Mouse (Mus musculus): ENCODE data around the gene Ash1l.

Gene Ash1l

GRCm38 (mm10) chr3:88950576-88951326, at the start of gene Ash1l, which contains the start of gene Dap3:
Gene Ash1l, plus strand, starts transcription at chr3:88950622.
Gene Dap3, minus strand, starts transcription at chr3:88951181.
- DNase-seq (ENCODE audit: low read depth, low spot score) = peak; percentile 89

GRCm38 (mm10) chr3:88904803-88905202, 45.6 kb upstream of the Ash1l start:
- no peak for DNase-seq (ENCODE audit: low read depth, low spot score)

GRCm38 (mm10) chr3:88905209-88905608, 45.2 kb upstream of the Ash1l start:
- DNase-seq (ENCODE audit: low read depth, low spot score) = no peak

DNA sequence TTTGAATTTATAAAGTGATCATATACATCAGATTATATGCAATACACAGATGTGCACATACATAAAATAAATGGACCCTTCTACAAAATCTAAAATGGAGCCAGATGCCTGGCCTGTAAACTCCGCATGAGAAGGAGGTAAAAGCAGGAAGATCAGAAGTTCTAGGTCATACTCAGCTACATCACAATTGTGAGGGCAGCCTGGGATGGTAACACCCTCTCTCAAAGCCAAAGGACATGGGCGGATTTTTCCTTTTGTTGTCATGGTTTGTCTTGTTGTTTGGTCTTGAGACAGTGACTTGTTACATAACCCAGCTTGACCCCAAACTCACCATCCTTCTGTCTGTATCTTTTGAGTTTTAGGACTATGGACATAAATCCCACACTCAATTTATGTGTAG, 44.7 kb upstream of the Ash1l start:
- DNase-seq (ENCODE audit: low read depth, low spot score) = no peak

GRCm38 (mm10) chr3:88906393-88907159, 43.8 kb upstream of the Ash1l start:
- no peak for DNase-seq (ENCODE audit: low read depth, low spot score)

- DNase-seq (ENCODE audit: low read depth, low spot score) = no peak
Observed at GRCm38 (mm10) chr3:88912585-88912984, 37.8 kb upstream of the Ash1l start.

DNA sequence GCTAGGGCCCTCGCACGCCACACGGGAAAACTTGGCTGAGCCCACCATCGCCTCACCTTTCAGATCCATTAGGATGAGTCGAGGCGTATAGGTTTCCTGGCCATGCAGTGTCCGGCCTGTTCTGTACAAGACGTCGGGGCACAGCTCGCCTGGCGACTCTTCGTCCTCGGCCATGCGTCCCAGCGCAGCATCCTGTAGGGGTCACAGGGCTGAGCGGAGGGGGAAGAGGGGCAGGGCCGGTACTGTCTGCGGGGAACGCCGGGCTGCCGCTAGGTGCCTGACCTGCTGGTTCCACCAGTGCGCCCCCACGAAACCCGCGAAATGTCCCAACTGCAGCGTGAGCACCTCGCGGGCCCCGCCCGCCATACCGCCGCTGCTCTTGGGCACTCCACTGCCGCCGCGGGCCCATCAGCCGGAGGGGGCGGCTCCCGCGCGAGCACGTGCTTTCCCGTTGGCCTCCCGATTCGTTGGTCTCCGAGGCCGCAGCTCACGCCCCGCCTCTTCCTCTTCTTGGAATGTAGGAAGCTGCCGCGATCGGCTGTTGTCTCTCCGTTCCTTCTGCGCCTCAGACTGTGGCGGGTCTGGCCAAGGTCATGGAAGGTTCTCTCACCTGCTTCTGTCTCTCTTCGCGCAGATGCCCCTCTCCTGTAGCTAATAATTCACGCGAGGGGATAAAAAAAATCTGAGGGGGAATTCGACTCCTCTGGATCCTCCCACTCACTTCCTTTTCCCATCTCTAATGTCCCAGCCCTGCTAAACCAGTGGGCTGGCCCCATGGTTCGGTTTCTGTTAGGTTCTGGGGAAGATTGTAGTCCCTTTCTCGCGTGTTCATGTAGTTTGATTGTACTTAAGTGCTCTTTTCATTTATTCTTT, 36.7 kb upstream of the Ash1l start, which contains the start of gene Msto1:
Msto1 (minus strand) TSS at position 489 of the 873 bp plus-strand sequence.
- DNase-seq (ENCODE audit: low read depth, low spot score) = peak; percentile 96

DNA sequence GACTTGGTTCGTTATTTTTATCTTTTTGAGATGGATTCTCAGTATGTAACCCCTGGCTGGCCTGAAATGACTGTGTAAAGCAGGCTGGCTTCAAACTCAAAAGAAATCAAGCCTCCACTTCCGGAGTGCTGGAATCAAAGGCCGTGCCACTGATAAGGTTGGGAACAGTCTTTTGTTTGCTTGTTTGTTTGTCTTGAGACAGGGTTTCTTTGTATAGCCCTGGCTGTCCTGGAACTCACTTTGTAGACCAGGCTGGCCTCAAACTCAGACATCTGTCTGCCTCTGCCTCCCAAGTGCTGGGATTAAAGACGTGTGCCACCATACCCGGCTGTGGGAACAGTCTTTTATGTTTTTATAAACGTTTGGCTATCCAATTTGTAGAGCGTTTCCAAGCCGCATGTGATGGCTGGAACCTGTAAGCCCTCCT, 36.0 kb upstream of the Ash1l start:
- no peak for DNase-seq (ENCODE audit: low read depth, low spot score)

DNA sequence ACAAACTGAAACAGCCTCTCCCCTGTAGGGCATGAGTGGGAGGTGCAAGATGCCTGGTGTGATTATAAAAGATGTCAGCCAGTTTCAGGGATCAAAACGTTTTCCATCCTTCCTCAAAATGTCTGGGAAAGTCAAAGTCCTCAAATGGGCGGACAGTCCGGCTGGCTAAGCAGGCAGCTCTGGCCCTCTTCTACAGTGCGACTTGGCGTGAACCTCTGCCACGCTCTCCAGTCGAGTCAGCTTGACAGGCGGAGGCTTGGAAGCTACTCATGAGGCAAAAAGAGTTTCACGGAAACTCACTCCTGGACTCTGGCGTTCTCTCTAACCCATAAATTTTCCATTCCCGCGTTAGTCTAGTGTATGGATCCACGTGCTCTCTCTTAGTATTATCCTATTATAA, 31.4 kb upstream of the Ash1l start:
- no peak for DNase-seq (ENCODE audit: low read depth, low spot score)

DNA sequence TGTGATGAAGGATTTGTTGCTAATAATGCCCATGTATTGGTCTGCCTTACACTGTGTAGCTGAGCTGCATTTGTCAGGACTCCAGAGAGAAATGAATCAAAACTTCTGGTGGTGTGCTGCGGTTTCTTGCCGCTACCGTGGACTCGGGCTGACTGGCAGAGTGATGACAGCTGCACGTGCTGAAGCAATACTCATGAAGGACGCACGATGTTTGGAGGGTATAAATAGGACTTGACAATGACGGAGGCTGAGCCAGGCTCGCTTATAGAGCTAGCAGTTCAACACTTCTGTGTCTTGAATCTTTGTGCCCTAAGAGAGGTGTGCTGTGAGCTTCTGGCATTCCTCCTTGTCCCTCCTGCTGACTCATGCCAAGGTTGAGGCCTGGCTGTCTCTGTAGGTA, 29.0 kb upstream of the Ash1l start:
- no peak for DNase-seq (ENCODE audit: low read depth, low spot score)

DNA sequence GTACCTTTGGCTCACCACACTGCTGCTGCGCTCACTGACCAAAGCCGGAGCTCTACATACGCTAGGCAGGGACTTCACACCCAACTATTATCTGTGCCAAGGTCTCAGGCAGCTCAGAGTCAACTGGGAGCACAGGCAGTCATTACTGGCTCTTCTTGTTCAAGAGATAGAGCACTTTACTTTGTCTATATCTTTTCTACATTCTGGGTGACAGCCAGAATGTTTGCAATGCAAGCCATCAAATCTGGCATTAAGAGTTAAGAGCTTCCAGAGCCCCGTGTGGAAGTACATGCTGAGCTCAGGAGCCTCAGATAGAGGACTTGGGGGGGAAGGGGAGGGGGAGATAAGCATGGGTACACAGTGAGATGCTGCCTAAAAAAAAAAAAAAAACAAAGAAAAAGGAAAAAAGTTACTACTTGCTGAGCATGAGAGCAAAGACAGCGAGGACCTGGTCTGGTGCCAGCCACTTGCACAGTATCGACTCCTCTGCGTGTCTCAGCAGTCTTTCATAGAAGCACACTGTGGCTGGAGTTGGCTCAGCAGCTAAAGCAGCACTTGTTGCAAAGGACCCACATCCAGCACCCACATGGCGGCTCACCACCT, 26.3 kb upstream of the Ash1l start:
- no peak for DNase-seq (ENCODE audit: low read depth, low spot score)

- peak; percentile 31 for DNase-seq (ENCODE audit: low read depth, low spot score)
Observed at GRCm38 (mm10) chr3:88925651-88926050, 24.8 kb upstream of the Ash1l start.

DNA sequence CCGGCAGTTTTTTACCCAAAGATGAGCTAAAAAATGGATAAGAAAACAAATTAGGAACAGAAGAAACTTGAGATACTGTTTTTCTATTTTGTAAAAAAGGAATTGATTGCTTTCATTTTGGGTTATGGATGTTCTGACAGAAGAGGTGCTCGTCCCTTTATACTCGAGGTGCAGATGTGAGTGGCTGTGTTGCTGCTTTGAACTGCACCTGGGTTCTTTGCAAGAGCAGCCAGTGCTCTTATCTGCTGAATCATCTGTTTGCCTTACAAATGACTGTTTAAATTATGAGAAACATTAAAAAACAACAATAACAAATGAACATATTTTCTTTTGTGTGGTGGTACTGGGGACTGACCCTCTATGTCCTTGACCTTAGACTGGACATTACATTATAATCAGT, 20.9 kb upstream of the Ash1l start:
- DNase-seq (ENCODE audit: low read depth, low spot score) = no peak

DNA sequence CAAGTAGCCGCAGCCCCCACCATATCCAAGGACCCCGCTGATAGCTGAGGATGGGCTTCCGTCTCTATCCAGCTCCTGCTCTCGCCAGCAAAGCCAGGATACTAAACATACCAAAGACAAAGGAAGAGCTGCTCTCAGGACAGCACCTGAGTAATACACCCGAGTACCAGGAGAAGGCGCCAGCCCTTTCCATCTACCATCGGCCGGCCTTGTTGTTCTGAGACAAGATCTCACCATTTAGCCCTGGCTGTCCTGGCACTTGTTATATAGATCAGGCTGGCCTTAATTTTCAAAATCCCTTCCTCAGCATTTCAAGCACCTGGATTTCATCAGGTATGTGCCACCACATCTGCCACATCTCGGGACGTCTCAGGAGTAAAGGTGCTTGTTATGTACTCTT, 11.4 kb upstream of the Ash1l start:
- DNase-seq (ENCODE audit: low read depth, low spot score) = no peak

DNA sequence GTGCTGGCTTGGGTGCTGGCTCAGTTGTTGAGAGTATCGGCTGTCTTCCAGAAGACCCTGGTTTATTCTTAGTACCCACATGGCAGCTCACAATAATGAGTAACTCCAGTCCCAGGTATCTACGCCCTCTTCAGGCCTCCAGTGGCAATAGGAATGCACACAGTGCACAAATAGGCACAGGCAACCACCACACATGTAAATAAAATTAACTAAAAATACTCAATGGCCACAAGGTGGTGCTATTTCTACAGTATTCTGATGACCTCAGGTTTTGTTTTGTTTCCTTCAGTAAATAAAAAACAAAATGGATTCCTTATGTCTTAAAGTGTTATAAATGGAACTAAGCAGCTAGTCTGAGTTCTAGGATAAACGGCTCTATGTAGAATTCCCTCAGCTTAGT, 10.7 kb upstream of the Ash1l start:
- peak; percentile 77 for DNase-seq (ENCODE audit: low read depth, low spot score)

- no peak for DNase-seq (ENCODE audit: low read depth, low spot score)
Observed at GRCm38 (mm10) chr3:88942316-88942880, 8.0 kb upstream of the Ash1l start.

DNA sequence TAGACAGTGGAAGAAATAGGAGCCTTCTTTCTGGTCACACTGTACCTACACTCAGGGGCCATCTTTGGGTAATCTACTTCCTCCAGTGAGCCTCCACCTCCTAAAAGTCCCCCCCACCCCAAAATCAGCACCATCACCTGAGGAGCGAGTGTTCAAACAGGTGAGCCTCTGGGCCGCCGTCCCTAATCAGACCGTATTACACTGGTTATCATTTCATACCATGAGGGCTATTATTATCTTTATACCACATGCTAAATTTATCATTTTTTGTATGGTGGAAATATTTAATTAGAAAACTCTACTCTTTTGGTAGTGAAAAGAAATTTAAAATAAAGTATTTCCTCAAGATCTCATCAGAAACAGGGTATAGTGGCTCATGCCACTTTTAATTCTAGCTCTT, 6.3 kb upstream of the Ash1l start:
- DNase-seq (ENCODE audit: low read depth, low spot score) = no peak

GRCm38 (mm10) chr3:88949786-88950575, 441 bp upstream of the Ash1l start:
- DNase-seq (ENCODE audit: low read depth, low spot score) = peak; percentile 92

DNA sequence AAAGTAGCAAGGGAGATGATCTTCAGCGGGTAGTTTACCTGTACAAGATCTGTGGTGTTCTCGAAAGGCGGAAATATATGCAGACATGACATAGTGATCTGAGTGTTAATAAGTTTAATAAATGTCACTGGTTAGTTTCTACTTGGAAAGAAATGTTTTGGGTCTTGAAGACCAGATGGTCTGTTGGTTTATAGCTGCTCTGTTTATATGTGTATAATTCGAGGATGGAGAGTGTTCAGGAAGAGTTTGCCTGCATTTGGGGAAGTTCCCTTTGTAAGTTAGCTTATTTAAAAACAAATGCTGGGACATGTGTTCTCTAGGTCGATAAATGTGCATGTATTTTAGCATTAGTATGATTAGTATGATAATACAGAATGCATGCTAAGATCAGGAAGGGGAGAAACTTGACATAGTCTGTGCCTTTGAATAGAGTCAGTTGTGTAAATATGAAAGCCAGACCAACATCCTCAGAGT, 942 bp downstream of the Ash1l start:
- no peak for DNase-seq (ENCODE audit: low read depth, low spot score)

- DNase-seq (ENCODE audit: low read depth, low spot score) = no peak
Observed at GRCm38 (mm10) chr3:88953246-88953645, 2.8 kb downstream of the Ash1l start.

Data from CD4-positive, CD25-positive, alpha-beta regulatory T cell, adult 2 months (primary cell).